ENCODE assay signal across 10 mouse cellular contexts in the genomic region with DNA sequence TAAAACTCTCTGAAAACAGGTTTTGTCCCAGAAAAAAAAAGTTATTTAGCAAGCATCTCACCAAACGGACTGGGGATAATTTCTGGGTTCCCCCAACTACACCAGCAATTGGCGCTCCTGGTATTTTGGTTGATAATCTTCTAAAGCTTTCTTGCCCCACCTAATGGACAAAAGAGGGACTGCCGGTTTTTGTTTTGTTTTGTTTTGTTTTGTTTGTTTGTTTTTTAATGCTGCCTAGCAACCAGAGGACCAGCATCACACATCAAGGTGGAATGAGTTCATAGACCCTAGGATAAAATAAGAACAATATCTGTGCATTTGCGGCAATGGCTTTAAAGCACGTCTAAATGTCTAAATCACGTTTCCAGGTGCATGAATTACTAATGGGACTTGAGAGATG. TPM values are rescaled to one million over a fixed set of nuclear protein-coding genes. Genes with fewer than 3 reads are reported as not detected.
A peak's percentile ranks its signal among the peaks of the same experiment; 100 is the strongest.
DNase-seq lines count a peak whose midpoint lies in the region; ATAC-seq and TF ChIP-seq lines count a peak whose summit lies in the region.
"Had no signal": no experiment of that assay in that cellular context is flagged by ENCODE, and none has a peak within 500 bp of the region (broad histone marks: within the 10 kb centered on the region; RNA-seq: fewer than 3 reads in every experiment).

No protein-coding gene starts in this region.

- H3K27ac ChIP-seq in left cerebral cortex, adult 2 months = no peak overlapping the region
- H3K27ac ChIP-seq: embryonic facial prominence, embryonic 15.5 days; limb, embryonic 12.5 days had no signal

- TF ChIP-seq CTCF in left cerebral cortex, adult 2 months (IDR thresholded peaks at IDR 0.05) = peak; percentile 54

- no peak overlapping the region for H3K4me3 ChIP-seq in left cerebral cortex, adult 2 months
- H3K4me3 ChIP-seq: embryonic facial prominence, embryonic 15.5 days; limb, embryonic 12.5 days had no signal

- ATAC-seq in inflammation-experienced regulatory T-cells, adult 6 months = peak; percentile 65

- peak; percentile 12 for DNase-seq in adrenal gland, postnatal 14 days
- no peak for DNase-seq in adrenal gland, postnatal 36 days
- DNase-seq in left cerebral cortex, adult 2 months (ENCODE audit: extremely low spot score in 1 of 2, low spot score in 2 of 2) = no peak
- no peak for DNase-seq in left cerebral cortex, adult 11 months (ENCODE audit: low spot score)
- peak; percentile 33 for DNase-seq in Muller cell, postnatal 12 days (ENCODE audit: inconsistent ontology term)
- no peak for DNase-seq in urinary bladder, postnatal 10 days (ENCODE audit: low spot score)
- no peak for DNase-seq in left cerebral cortex, postnatal 36 days (ENCODE audit: low spot score in 2 of 2)

- intact Hi-C loops in left cerebral cortex, adult 2 months (cut with DNase I) = loop anchor here (5.0 kb wide), 1 partner anchor 165 kb away; no protein-coding TSS in a partner anchor
- intact Hi-C loops in left cerebral cortex, postnatal 36 days (cut with DNase I) = loop anchor here (5.0 kb wide), 1 partner anchor 75 kb away; no protein-coding TSS in a partner anchor

RNA-seq across cellular contexts. Expression of gene Sh3kbp1, which starts 20.1 kb away (rescaled TPM):
- total RNA-seq in adrenal gland, postnatal 14 days (2021) = 52.2 and 54.6 TPM in 2 replicates
- total RNA-seq in adrenal gland, postnatal 36 days (2021) = 10 to 100 TPM; 23.1 to 27.2 TPM
- total RNA-seq in left cerebral cortex, adult 2 months (2021) = 10 to 100 TPM; 57.5 to 61.3 TPM
- polyA plus RNA-seq in inflammation-experienced regulatory T-cells, adult 6 months (2017; shearing (Covaris generic)) = 100 to 1,000 TPM; 240 to 325 (median 290) TPM
- 10 to 100 TPM; 49.9 to 56.9 TPM for total RNA-seq in left cerebral cortex, postnatal 36 days (2021)

Comparison
In these comparisons a context has a peak if more than half of its experiments do, and no peak if none do; other contexts are left out.
1. DNase-seq: peak in adrenal gland, postnatal 14 days (single experiment) and Muller cell, postnatal 12 days (single experiment); none in adrenal gland, postnatal 36 days (0 of 2), left cerebral cortex, adult 2 months (0 of 2), left cerebral cortex, adult 11 months (single experiment), urinary bladder, postnatal 10 days (single experiment) and left cerebral cortex, postnatal 36 days (0 of 2).